Mouse (Mus musculus): ENCODE measurements at regions not wholly inside any gene's neighbourhood (a gene's known extent, or its start where the extent isn't known, plus 50 kb on each side); places are given as distances from the start of the nearest gene placed in this dataset.

DNA sequence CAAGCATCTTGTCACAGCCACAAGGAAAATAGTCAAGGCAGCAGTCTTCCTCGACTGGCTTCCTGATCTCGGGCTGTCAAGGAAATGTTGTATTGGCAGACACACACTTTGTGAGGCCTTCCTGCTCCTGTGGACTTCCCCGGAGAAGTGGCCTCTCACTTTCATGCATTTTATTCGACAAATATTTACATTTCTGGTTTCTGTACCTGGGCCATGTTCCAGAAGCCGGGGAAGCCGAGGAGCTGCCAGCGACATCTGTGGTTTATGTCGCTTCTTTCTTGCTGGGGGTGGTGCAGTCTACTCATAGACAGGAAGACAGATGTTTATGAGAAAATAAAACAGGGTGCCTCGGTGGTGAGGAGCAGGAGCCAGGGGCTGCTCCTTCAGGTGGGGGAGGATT lies 372.5 kb upstream of the Kcnab2 start:
- Histone ChIP-seq H3K36me3 (replicated peaks) (no peaks in the 10 kb centered on the region), H3K9me3 (replicated peaks) (peaks cover 72% of the 10 kb centered on the region), H3K27me3 (ENCODE audit: insufficient read depth, low read length) (no peaks in the 10 kb centered on the region), H3K4me3 (ENCODE audit: low read depth, low read length) (no peak overlapping the region), H3K4me1 (ENCODE audit: insufficient read depth, low read depth, low read length) (no peaks in the 10 kb centered on the region)
- ATAC-seq (ENCODE audit: extremely low read depth, insufficient number of reproducible peaks, low FRiP score, poor library complexity, severe bottlenecking) (no peak), DNase-seq (ENCODE audit: low spot score) (no peak)
- no peak for TF ChIP-seq GATA1 (IDR thresholded peaks at IDR 0.05; ENCODE audit: borderline replicate concordance, low read length)

DNA sequence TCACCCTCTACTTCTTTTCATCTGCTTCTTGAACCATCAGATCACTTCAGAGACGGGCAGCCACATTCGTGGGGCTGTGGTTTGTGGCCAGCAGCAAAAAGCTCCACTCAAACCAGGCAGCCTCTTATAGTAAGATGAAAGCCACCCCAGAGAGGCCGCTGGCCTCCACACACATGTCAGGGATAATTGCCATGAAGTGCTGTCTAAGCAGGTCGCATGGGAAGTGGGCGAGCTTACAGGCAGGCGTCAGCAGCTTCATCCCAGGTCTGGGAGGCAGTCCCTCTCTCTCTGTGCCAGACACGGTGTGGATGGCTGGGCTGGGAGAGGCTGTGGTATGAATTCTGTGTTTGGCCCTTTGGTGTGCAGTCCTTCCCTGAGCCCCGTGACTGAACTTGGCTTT lies 358.4 kb upstream of the Kcnab2 start:
- TF ChIP-seq TAL1 (conservative IDR thresholded peaks at IDR 0.05; ENCODE audit: low read depth, low read length) (no peak), GATA2 (IDR thresholded peaks at IDR 0.05; ENCODE audit: borderline replicate concordance, low read depth, low read length) (no peak), CTCF (IDR thresholded peaks at IDR 0.05; ENCODE audit: low read depth, low read length) (no peak), POLR2AphosphoS5 (IDR thresholded peaks at IDR 0.05; ENCODE audit: insufficient replicate concordance, low read depth, low read length) (no peak), GATA1 (IDR thresholded peaks at IDR 0.05; ENCODE audit: borderline replicate concordance, low read length) (no peak)
- H3K9me3 ChIP-seq (replicated peaks): peaks cover 95% of the 10 kb centered on the region

DNA sequence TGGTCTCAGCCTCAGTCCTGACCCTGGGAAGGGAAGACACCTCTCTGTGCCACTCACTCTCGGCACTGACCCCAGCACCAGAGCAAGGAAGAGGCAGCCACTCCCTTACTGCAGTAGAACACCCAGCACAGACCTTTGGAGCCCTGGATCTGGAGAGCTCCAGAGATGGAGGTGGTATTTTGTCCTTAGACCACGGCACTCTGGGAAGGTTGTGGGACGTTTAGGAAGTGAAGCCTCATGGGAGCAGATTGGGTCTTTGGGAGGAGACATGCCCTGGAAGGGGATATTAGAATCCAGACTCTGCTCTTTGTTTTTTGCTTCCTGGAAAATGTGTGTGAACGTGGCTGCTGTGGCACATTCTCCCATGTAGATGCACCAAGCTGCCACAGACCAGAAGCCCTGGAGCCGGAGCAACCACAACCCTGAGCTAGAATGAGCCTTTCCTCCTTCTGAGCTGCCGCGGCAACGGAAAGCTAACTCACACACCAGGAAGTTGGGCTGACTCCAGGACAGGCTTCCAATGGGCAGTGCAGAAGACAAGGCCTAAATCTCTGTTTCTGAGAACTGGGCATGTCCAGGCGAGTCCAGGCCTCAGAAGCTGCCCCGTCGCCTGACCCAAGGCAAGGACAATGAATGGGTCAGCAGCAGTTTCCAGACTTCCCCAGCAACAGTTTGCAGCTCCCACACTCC lies 356.9 kb upstream of the Kcnab2 start:
- Histone ChIP-seq H3K9me3 (replicated peaks) (peaks cover 96% of the 10 kb centered on the region), H3K4me1 (ENCODE audit: insufficient read depth, low read depth, low read length) (no peaks in the 10 kb centered on the region), H3K4me3 (ENCODE audit: low read depth, low read length) (no peak overlapping the region), H3K36me3 (replicated peaks) (no peaks in the 10 kb centered on the region), H3K27me3 (ENCODE audit: insufficient read depth, low read length) (no peaks in the 10 kb centered on the region)
- TF ChIP-seq GATA2 (IDR thresholded peaks at IDR 0.05; ENCODE audit: borderline replicate concordance, low read depth, low read length) (no peak), GATA1 (IDR thresholded peaks at IDR 0.05; ENCODE audit: borderline replicate concordance, low read length) (no peak), CTCF (IDR thresholded peaks at IDR 0.05; ENCODE audit: low read depth, low read length) (no peak), TAL1 (conservative IDR thresholded peaks at IDR 0.05; ENCODE audit: low read depth, low read length) (no peak), POLR2AphosphoS5 (IDR thresholded peaks at IDR 0.05; ENCODE audit: insufficient replicate concordance, low read depth, low read length) (no peak)
- ATAC-seq (ENCODE audit: extremely low read depth, insufficient number of reproducible peaks, low FRiP score, poor library complexity, severe bottlenecking) (no peak), DNase-seq (ENCODE audit: low spot score) (no peak)

More for the DNA sequence above, 358.4 kb upstream of the Kcnab2 start:
- no peaks in the 10 kb centered on the region for H3K4me1 ChIP-seq (ENCODE audit: insufficient read depth, low read depth, low read length)
- no peaks in the 10 kb centered on the region for H3K27me3 ChIP-seq (ENCODE audit: insufficient read depth, low read length)
- DNase-seq (ENCODE audit: low spot score) (no peak), ATAC-seq (ENCODE audit: extremely low read depth, insufficient number of reproducible peaks, low FRiP score, poor library complexity, severe bottlenecking) (no peak)
- no peak overlapping the region; the same call in 1 of the 2 replicates for H3K4me3 ChIP-seq (ENCODE audit: low read depth, low read length)
- H3K36me3 ChIP-seq (replicated peaks): no peaks in the 10 kb centered on the region

DNA sequence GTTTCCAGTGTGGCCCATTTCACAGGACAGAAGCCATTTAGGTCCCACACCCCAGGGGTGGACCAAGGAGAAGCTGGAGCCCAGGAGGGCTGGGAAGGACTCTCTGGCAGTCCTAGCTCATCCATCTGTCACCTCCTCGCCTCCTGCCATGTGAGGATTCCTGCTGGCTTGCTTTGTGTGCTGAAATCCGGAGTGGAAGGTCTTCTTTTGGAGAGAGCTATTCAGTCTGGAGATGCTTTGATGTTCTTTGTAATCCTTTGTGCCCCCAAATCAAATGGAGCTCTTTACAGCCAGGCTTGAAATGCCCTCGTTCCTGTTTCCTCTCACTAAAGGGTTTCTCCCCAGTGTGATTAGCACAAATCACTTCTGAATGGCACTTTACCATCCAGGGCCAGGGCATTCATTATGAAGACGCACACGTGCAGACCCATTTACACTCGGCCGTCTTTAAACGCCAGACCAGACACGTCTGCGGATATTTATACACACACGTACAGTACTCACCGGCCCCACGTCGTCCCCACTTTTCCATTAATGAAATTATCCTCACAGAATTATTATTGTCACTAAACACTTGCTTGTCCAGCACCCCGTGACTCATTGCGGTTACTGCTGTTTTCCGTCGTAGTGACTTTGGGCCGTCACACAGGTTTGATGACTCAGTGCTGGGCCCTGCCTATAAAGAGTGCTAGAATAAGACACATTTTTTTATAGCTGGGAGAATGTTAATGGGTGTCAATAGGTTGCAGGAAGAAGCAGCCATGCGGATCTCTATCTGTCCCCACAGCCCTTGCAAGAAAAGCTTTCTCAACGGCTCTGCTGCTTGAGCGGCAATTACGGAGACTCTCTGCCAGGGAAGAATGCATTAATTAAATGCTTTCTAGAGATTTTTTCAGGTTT lies 356.0 kb upstream of the Kcnab2 start:
- no peaks in the 10 kb centered on the region for H3K36me3 ChIP-seq (replicated peaks)
- no peak overlapping the region for H3K4me3 ChIP-seq (ENCODE audit: low read depth, low read length)
- H3K27me3 ChIP-seq (ENCODE audit: insufficient read depth, low read length): no peaks in the 10 kb centered on the region
- H3K9me3 ChIP-seq (replicated peaks): peaks cover 93% of the 10 kb centered on the region
- TF ChIP-seq GATA1 (IDR thresholded peaks at IDR 0.05; ENCODE audit: borderline replicate concordance, low read length) (no peak), TAL1 (conservative IDR thresholded peaks at IDR 0.05; ENCODE audit: low read depth, low read length) (no peak), CTCF (IDR thresholded peaks at IDR 0.05; ENCODE audit: low read depth, low read length) (no peak), POLR2AphosphoS5 (IDR thresholded peaks at IDR 0.05; ENCODE audit: insufficient replicate concordance, low read depth, low read length) (no peak), GATA2 (IDR thresholded peaks at IDR 0.05; ENCODE audit: borderline replicate concordance, low read depth, low read length) (no peak)
- H3K4me1 ChIP-seq (ENCODE audit: insufficient read depth, low read depth, low read length): no peaks in the 10 kb centered on the region
- ATAC-seq (ENCODE audit: extremely low read depth, insufficient number of reproducible peaks, low FRiP score, poor library complexity, severe bottlenecking) (no peak), DNase-seq (ENCODE audit: low spot score) (no peak)

DNA sequence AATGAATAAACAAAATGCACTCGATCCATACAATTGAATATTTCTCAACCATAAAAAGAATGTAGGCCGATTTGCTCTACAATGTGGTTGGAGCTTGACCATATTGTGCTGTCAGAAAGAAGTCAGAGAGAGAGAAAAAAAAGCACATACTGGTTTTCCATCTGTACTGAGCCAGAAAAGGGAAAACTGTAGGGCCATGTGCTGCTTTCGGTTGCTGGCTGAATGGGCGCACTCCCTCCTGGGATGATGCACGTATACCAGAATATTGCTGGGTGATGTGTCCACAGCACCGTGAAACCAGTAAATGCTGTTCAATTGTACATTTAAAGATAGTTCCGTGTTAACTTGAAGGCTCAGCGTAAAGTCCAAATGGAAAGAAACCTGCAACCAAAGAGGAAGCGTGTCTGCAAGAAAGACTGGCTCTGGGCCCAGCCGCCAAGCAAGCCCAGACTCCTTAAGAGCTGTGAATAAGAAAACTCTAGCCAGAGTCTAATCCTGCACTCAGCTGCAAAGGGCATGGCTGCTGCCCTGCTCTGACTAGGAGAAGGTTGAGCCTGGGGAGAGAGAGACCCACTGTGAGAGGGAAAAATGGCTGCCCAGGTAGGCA lies 355.2 kb upstream of the Kcnab2 start:
- Histone ChIP-seq H3K27me3 (ENCODE audit: insufficient read depth, low read length) (no peaks in the 10 kb centered on the region), H3K9me3 (replicated peaks) (peaks cover 93% of the 10 kb centered on the region), H3K36me3 (replicated peaks) (no peaks in the 10 kb centered on the region), H3K4me1 (ENCODE audit: insufficient read depth, low read depth, low read length) (no peaks in the 10 kb centered on the region), H3K4me3 (ENCODE audit: low read depth, low read length) (no peak overlapping the region)
- TF ChIP-seq CTCF (IDR thresholded peaks at IDR 0.05; ENCODE audit: low read depth, low read length) (no peak), TAL1 (conservative IDR thresholded peaks at IDR 0.05; ENCODE audit: low read depth, low read length) (no peak), POLR2AphosphoS5 (IDR thresholded peaks at IDR 0.05; ENCODE audit: insufficient replicate concordance, low read depth, low read length) (no peak), GATA2 (IDR thresholded peaks at IDR 0.05; ENCODE audit: borderline replicate concordance, low read depth, low read length) (no peak), GATA1 (IDR thresholded peaks at IDR 0.05; ENCODE audit: borderline replicate concordance, low read length) (no peak)
- no peak for DNase-seq (ENCODE audit: low spot score)
- ATAC-seq (ENCODE audit: extremely low read depth, insufficient number of reproducible peaks, low FRiP score, poor library complexity, severe bottlenecking): no peak

DNA sequence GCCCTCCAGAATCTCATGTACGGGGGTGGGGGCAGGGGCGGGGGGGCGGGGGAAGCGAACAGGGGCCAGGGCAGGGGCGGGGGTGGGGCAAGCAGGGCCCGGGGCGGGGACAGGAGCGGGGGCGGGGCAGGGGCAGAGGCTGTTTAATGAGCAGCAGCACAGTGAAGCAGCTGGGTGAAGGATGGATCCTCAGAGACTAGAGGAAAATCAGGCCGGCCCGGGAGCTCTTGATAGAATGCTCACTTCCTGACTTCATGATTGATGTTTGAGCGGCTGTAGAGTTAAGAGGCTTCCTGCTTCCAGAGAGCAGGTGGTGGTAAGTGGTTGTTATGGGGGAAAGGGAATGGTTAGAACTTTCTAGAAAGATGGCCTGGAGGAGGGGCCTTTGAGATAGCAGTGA lies 347.5 kb upstream of the Kcnab2 start:
- H3K9me3 ChIP-seq (replicated peaks): peaks cover 92% of the 10 kb centered on the region
- no peaks in the 10 kb centered on the region for H3K27me3 ChIP-seq (ENCODE audit: insufficient read depth, low read length)

More for the DNA sequence above, 347.5 kb upstream of the Kcnab2 start:
- Histone ChIP-seq H3K4me1 (ENCODE audit: insufficient read depth, low read depth, low read length) (no peaks in the 10 kb centered on the region), H3K36me3 (replicated peaks) (no peaks in the 10 kb centered on the region), H3K4me3 (ENCODE audit: low read depth, low read length) (no peak overlapping the region)
- ATAC-seq (ENCODE audit: extremely low read depth, insufficient number of reproducible peaks, low FRiP score, poor library complexity, severe bottlenecking) (no peak), DNase-seq (ENCODE audit: low spot score) (no peak)
- no peak for TF ChIP-seq GATA1 (IDR thresholded peaks at IDR 0.05; ENCODE audit: borderline replicate concordance, low read length)
- TF ChIP-seq GATA2 (IDR thresholded peaks at IDR 0.05; ENCODE audit: borderline replicate concordance, low read depth, low read length): no peak
- TF ChIP-seq CTCF (IDR thresholded peaks at IDR 0.05; ENCODE audit: low read depth, low read length): no peak
- no peak for TF ChIP-seq TAL1 (conservative IDR thresholded peaks at IDR 0.05; ENCODE audit: low read depth, low read length)
- TF ChIP-seq POLR2AphosphoS5 (IDR thresholded peaks at IDR 0.05; ENCODE audit: insufficient replicate concordance, low read depth, low read length): no peak

Measured in G1E (cell line).